Comparison of ENCODE assay signal across 14 mouse cellular contexts in the genomic region with DNA sequence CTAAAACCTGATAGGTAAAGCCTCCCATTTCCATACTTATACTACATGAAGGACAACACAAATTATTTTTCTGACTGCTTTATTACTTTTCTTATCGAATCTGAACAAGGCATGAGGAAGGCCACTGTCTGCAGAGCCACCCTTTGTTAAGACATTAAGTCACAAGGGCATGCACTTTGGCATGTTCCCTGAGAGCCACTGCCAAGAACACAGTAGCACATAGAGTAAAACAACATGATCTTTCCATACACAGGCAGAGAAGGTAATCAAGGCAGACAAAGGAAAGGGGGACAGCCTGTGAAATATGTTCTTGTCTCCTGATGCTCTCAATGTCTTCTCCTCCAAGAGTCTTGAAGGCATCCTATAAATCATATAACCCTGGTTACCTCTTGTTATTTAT.
"Had no signal": no experiment of that assay in that cellular context is flagged by ENCODE, and none has a peak within 500 bp of the region (broad histone marks: within the 10 kb centered on the region; RNA-seq: fewer than 3 reads in every experiment).

No protein-coding gene starts in this region.

- DNase-seq: kidney, postnatal 25 days; lung, adult 2 months; lung, postnatal 10 days; spleen, adult 18-20 months; thymus, postnatal 36 days had no signal

- H3K4me3 ChIP-seq: left cerebral cortex, adult 2 months; limb, embryonic 10.5 days; liver, embryonic 15.5 days; megakaryocyte, embryonic 14.5 days; midbrain, embryonic 15.5 days; neural tube, embryonic 12.5 days; stomach, embryonic 15.5 days had no signal

- H3K36me3 ChIP-seq: limb, embryonic 10.5 days; liver, embryonic 15.5 days; midbrain, embryonic 15.5 days; neural tube, embryonic 12.5 days; stomach, embryonic 15.5 days had no signal

- H3K27me3 ChIP-seq: liver, embryonic 15.5 days; midbrain, embryonic 15.5 days; neural tube, embryonic 12.5 days; stomach, embryonic 15.5 days had no signal

- ATAC-seq: midbrain, embryonic 15.5 days had no signal

- H3K4me1 ChIP-seq: liver, embryonic 15.5 days; megakaryocyte, embryonic 14.5 days; stomach, embryonic 15.5 days had no signal

- H3K4me2 ChIP-seq: liver, embryonic 11.5 days; liver, embryonic 15.5 days; midbrain, embryonic 11.5 days; midbrain, embryonic 15.5 days; neural tube, embryonic 12.5 days; stomach, embryonic 15.5 days had no signal

- H3K9ac ChIP-seq: liver, embryonic 15.5 days; midbrain, embryonic 15.5 days; neural tube, embryonic 12.5 days; stomach, embryonic 15.5 days had no signal

- H3K27ac ChIP-seq: left cerebral cortex, adult 2 months; liver, embryonic 15.5 days; midbrain, embryonic 15.5 days; neural tube, embryonic 12.5 days; stomach, embryonic 15.5 days had no signal

- H3K9me3 ChIP-seq: limb, embryonic 10.5 days; liver, embryonic 15.5 days; megakaryocyte, embryonic 14.5 days; midbrain, embryonic 15.5 days; neural tube, embryonic 12.5 days; stomach, embryonic 15.5 days had no signal
